Mouse (Mus musculus): ENCODE data around the gene Col2a1. TPM values are rescaled to one million over a fixed set of nuclear protein-coding genes. Genes with fewer than 3 reads are reported as not detected.

Col2a1 gene
- total RNA-seq, 2 experiments from 2014 or later: not detected

- ATAC-seq (replicated peaks; ENCODE audit: poor library complexity, severe bottlenecking): no peak
Observed at GRCm38 (mm10) chr15:98004740-98005159, 255 bp upstream of the Col2a1 start.

DNA sequence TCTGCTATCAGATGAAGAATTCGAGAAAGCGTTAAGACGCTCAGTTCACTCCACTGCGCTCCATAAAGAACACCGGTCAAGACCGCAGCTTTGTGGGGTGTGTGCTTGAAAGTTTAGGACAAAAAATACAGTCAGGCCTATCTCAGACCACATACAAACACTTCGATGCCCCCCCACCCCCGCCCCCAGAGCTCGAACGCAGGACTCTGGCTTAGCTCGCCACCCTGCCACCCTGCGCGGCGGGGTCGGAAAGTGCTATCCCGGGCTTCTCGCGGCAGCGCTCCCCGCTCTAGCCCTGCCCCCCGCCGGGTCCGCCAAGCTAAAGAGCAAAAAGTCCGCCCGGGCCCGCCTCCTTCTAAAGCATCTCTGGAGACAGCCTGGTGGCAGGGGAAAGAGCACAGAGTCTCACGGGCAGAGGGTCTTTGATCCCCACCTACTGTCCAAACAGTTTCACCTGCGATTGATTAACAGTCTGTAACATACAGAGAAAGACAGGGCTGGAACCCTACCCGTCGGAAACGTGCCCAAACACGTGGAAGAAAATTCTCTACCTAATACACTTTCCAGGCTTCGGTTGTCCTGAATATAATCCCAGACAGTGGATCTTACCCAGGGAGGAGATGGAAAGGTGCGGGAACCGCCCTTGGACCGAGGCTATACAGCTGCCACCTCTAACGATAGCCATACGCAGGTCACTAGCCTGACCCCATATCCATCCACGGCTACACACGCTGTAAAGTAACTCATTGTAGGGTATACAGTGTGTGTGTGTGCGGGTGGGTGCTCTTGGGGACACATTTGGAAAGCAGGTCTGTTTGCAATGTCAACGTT is 1.3 kb downstream of the Col2a1 start:
- no peak for ATAC-seq (replicated peaks; ENCODE audit: poor library complexity, severe bottlenecking)

DNA sequence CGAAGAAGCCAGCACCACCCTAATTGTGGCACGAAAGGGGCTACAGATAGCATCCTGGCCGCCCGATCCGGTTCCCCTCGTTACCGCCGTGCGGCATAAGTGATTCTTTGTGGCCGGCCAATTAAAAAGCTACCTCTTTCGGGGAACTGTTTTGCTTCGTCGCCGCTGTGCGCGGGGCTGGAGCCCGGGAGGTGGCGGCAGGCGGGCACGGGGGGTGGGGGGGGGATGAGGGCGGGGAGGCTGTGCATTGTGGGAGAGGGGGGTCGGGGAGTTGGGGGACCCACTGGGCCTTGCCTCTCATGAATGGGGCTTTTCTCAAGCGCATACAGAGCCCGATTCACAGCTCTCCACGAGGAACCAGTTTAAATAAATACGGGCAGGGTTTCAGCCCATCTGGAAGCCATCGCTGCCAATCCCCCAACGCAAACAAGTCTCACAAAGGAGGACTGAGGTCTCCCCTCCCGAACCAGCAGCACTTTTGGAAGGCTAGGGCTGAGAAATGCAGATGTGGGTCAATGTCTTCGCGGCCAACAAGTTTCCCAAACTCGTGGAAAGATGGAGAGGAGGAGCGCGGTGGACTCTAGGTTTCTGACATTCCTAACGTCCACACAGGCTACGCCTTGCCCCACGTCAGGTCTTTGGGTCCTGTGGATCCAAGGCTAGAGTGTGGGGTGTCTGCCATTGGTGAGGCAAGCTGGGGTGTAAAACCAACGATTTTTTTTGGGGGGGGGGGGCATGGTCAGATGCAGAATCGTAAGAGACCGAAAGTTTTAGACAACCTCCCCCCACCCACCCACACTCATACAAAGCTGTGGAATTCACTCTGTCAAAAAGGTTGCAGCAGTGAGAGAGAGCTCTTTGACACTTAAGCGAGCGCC is 2.1 kb downstream of the Col2a1 start:
- ATAC-seq (replicated peaks; ENCODE audit: poor library complexity, severe bottlenecking): peak; percentile 6

- ATAC-seq (replicated peaks; ENCODE audit: poor library complexity, severe bottlenecking): peak; percentile 9; the same call in 1 of the 2 replicates
Observed at GRCm38 (mm10) chr15:98001321-98002112, 3.0 kb downstream of the Col2a1 start.

DNA sequence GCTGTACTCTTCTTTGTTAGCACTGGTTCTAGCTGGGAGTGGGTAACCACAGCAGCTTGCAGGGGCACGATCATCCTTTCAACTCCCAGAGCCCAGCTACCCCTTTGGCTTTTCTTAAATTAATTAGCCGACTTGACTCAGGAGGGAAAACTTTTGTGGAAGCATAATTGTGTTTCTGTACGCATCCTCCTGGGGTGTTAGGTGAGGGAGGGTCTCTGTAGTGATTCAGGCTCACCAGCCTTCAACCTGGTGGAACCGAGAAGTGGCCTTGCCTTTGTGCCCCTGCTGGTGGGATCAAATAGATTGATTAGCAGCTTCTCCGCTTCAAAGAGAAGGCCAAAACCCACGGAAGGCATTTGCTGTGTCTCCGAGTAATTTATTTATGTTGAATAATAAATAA is 4.5 kb downstream of the Col2a1 start:
- no peak for ATAC-seq (replicated peaks; ENCODE audit: poor library complexity, severe bottlenecking)

DNA sequence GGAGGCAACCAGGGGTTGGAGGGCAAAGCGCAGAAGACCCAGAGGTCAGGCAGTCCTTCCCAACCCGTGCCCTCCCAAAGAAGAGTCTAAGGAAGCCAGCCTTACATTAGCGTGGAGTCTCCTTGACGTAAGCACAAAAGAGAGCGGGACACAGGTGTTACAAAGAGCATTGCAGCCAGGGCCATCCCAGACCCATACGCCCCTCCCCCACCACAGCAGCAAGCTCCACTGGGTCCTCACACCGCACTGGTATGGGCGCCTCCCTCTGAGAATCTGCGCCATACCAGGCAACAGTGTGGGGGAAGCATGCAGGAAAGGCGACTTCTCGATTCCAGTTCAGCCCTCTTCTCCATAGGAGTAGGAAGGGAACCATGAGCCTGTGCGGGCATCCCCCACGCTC is 4.9 kb downstream of the Col2a1 start:
- no peak for ATAC-seq (replicated peaks; ENCODE audit: poor library complexity, severe bottlenecking)

- ATAC-seq (replicated peaks; ENCODE audit: poor library complexity, severe bottlenecking): no peak
Observed at GRCm38 (mm10) chr15:97996716-97997256, 7.7 kb downstream of the Col2a1 start.

DNA sequence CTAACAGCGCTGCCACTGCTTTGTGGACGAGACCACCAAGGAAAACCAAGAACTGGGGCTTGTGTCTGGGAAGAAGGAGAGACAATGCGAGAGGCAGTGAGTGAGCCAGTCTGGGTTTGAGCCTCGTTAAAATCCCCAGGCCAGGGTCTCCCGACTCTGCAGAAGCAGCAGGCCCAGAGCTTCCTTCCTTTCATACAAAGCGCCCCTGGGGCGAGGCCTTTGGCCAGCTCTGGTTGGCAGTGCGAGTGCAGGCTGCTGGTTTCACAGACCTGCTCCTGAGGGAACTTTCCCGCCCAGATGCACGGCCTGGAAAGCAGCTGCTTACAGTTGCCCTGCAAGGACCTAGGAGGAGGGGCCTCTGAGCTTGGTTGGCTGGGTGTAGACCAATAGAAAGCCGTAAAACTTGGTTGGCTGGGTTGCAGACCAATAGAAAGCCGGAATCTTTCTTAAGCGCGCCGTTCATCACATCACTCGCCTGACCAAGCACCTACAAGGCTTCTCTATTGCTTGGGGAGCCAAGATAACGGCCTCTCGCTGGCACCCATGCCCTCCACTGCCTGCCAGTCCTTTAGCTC is 11.7 kb downstream of the Col2a1 start:
- peak; percentile 88 for ATAC-seq (replicated peaks; ENCODE audit: poor library complexity, severe bottlenecking)

- no peak for ATAC-seq (replicated peaks; ENCODE audit: poor library complexity, severe bottlenecking)
Observed at GRCm38 (mm10) chr15:97992027-97992711, 12.3 kb downstream of the Col2a1 start.

DNA sequence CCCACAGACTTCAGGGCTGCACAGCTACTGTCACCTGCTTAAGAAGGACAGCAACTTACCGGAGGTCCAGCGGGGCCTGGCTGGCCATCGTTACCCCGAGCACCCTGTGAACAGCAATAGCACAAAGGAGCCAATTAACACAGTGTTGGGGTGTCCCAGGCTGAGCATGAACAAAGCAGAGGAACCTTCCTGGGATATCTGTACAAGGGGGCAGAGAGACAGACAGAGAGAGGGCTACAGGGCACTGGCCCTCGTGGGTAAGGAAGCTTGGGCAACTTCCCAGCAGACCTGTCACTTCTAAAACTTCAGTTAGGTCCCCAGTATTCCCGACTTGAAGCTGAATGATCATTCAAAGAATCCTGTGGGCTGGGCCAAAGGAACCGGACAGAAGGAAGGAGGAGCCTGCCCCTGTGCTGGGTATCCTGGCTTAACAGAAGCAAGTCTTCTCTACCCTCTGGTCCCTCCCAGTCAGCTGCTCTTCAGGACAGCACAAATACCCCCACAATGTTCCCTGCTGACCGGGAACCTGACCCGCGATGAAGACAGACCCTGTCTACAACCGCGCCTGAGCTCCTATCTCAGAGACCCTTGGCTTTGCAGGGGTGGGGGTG is 13.1 kb downstream of the Col2a1 start:
- ATAC-seq (replicated peaks; ENCODE audit: poor library complexity, severe bottlenecking): no peak

GRCm38 (mm10) chr15:97990721-97991120 is 13.8 kb downstream of the Col2a1 start:
- no peak for ATAC-seq (replicated peaks; ENCODE audit: poor library complexity, severe bottlenecking)

GRCm38 (mm10) chr15:97990124-97990523 is 14.4 kb downstream of the Col2a1 start:
- ATAC-seq (replicated peaks; ENCODE audit: poor library complexity, severe bottlenecking): no peak

GRCm38 (mm10) chr15:97989544-97989943 is 15.0 kb downstream of the Col2a1 start:
- ATAC-seq (replicated peaks; ENCODE audit: poor library complexity, severe bottlenecking): no peak

GRCm38 (mm10) chr15:97981560-97981959 is 22.9 kb downstream of the Col2a1 start:
- ATAC-seq (replicated peaks; ENCODE audit: poor library complexity, severe bottlenecking): no peak

- ATAC-seq (replicated peaks; ENCODE audit: poor library complexity, severe bottlenecking): no peak
Observed at GRCm38 (mm10) chr15:97973248-97974005, 31.1 kb downstream of the Col2a1 start.

DNA sequence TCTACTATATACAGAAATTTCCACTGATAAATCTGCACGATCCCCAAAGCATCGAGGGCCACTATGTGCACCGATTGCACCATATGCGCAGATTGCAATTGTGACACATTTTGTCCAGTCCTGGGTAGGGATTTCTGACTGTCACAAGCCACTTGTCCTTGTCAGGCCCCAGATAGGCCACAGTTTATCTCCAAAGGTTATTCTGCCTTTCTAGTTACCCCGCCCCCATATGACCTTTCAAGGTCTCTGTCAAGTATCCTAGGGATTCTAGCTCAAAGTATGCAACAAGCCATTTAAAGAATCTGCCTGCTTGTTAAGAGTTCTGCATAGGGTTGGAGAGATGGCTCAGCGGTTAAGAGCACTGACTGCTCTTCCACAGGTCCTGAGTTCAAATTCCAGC is 31.9 kb downstream of the Col2a1 start:
- no peak for ATAC-seq (replicated peaks; ENCODE audit: poor library complexity, severe bottlenecking)

- ATAC-seq (replicated peaks; ENCODE audit: poor library complexity, severe bottlenecking): peak; percentile 50
Observed at GRCm38 (mm10) chr15:97970299-97970698, 34.2 kb downstream of the Col2a1 start.
